Mouse (Mus musculus): ENCODE measurements at regions not wholly inside any gene's neighbourhood (a gene's known extent, or its start where the extent isn't known, plus 50 kb on each side); places are given as distances from the start of the nearest gene placed in this dataset.

DNA sequence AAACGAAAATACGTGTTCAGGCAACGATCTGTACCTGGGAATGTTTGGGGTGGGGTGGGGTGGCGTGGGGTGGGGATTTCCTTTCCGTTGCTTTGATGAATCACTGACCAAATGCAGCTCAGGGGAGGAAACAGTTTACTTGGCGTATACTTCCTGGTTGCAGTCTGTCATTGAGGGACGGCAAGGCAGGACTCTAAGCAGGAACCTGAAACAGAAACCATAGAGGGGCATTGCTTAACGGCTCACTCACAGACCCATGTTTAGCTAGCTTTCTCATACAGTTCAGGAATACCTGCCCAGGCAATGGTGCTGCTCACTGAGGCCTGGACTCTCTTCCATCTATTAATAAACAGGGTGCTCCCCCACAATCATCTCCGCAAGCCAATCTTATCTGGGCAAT, 55.1 kb upstream of the Smox start:
- no peak for DNase-seq (ENCODE audit: low spot score)

GRCm38 (mm10) chr2:131430474-131430873, 60.8 kb upstream of the Smox start:
- no peak for DNase-seq (ENCODE audit: low spot score)

- no peak for DNase-seq (ENCODE audit: low spot score)
Observed at GRCm38 (mm10) chr2:131428089-131428488, 63.2 kb upstream of the Smox start.

DNA sequence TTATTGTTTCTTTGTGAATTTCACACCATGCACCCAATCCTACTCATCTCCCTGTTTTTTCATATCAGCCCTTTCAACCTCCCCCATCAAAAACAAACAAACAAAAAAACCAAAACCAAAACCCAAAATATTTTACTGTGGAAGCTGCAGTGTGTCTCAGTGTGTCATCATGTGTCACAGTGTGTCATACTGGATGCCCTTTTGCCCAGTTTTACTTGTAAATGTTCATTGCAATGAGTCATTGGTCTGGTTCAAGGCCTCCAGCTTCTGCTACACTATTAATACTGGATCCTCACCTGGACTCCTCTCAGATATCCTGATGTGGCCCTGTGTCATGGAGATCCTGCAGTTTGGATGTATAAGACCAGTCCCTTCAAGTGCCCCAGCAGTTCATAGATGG, 64.4 kb upstream of the Smox start:
- DNase-seq (ENCODE audit: low spot score) = no peak

- DNase-seq (ENCODE audit: low spot score) = no peak
Observed at GRCm38 (mm10) chr2:131423616-131424320, 67.5 kb upstream of the Smox start.

DNA sequence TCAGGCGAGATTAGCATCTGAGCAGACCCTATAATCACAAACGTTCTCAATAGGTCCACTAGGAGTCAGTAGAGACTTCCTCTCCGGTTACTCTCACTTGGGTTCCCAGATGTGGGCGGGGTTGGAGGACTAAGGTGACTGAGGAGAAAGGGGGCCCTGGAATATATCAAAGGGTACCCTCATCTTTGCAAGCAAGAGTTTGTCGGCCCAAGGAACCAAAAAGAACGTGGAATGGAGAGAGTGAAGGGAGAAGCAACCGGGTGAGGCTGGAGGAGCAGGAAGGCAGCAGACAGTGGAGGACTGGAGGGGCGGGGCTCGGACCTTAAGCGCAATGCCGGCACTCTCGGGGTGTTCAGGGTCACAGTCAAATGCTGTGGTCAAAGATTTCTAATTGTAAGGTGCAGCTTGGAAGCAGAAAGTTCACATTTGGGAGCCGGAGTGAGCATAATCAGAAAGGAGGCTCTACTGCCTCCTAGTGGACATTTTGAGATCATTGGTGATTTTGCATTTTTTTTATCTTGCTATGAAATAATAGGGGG, 68.3 kb upstream of the Smox start:
- peak; percentile 75 for DNase-seq (ENCODE audit: low spot score)

GRCm38 (mm10) chr2:131418130-131418529, 65.4 kb upstream of the Rnf24 start:
- no peak for DNase-seq (ENCODE audit: low spot score)

DNA sequence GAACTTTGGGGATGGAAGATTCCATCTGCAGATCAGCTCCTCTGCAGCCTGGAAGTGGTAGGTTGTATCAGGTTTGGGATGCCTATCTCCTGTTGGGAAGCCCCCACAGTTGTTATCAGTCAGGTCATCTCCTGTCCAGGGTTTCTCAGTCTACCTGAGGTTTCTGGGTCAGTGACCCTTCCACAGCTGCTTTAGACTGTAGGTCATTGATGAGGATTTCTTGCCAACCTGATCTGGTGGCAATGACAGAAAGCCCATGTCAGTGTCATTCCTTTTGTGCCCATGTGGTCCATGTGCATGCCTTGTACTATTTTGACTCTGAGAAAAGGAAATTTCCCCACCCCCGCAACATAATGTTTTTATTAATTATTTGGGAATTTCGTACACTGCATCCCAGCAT, 64.8 kb upstream of the Rnf24 start:
- DNase-seq (ENCODE audit: low spot score) = no peak

- peak; percentile 68 for DNase-seq (ENCODE audit: low spot score)
Observed at GRCm38 (mm10) chr2:131416482-131416881, 63.8 kb upstream of the Rnf24 start.

- DNase-seq (ENCODE audit: low spot score) = no peak
Observed at GRCm38 (mm10) chr2:131410906-131411520, 58.3 kb upstream of the Rnf24 start.

DNA sequence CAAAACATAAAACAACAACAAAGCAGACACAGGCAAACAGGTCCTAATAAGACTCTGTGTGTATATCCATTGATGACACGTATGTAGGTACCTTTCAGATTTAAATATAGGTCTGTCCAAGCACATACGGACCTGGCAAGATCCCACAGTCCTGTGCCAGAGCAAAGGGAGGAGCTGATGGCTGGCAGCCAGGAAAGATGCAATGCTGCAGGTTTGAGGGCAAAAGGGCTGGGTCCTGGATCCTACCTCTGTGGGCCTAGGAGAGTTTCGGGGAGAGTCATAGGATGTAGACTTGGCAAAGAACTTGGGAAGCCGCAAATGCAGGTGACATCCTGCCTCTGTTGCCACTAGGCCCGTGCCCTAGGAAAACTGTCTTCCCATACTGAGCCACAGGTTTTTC, 54.6 kb upstream of the Rnf24 start:
- DNase-seq (ENCODE audit: low spot score) = no peak

- no peak for DNase-seq (ENCODE audit: low spot score)
Observed at GRCm38 (mm10) chr2:131404218-131404555, 51.5 kb upstream of the Rnf24 start.

- DNase-seq (ENCODE audit: low spot score) = no peak
Observed at GRCm38 (mm10) chr2:131403543-131404217, 51.0 kb upstream of the Rnf24 start.

Measured in thymus, postnatal 0 days (tissue).